Mouse (Mus musculus): ENCODE measurements around the gene Tmem206. TPM values are rescaled to one million over a fixed set of nuclear protein-coding genes. Genes with fewer than 3 reads are reported as not detected.
A peak's percentile ranks its signal among the peaks of the same experiment; 100 is the strongest.

Gene Tmem206
- total RNA-seq, 2 experiments from 2014 or later = 9.2 to 9.3 TPM

DNA sequence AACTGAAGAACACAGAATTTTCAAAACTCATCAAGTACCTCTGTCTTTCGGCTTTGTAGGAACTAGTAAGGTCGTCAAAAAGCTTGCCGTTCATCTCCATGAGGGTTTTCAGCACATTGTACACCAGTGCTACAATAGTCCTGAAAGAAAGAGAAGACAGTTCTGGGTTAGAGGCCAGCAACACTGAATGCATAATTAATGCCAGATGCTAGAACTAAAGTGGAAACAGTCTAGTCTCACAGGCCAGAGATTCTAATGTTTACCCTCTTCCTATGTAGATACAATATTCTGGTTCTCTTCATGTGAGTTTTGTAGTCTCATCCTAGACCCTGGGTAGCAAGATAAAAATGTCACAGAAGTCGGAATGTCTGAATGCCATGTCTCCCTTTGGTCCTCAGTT, 28.1 kb downstream of the Tmem206 start:
- DNase-seq = no peak

DNA sequence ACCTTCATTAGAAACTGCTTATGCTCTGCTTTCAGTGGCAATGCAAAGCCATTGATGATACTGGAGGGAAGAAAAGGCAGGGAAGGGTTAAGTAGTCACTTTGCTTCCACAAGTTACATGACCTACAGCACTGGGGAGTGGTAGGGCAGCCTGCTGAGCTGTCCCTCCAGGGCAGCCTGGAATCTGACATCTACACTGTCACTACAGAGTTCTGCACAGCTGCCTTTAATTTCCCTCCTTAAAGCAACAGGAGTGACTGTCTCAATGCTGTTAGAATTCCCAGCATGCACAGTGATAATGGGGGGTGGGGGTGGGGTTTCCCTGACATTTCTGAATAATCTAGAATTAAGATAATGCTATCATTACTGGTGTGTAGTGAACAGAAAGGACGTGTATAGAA, 31.2 kb downstream of the Tmem206 start:
- no peak for DNase-seq

DNA sequence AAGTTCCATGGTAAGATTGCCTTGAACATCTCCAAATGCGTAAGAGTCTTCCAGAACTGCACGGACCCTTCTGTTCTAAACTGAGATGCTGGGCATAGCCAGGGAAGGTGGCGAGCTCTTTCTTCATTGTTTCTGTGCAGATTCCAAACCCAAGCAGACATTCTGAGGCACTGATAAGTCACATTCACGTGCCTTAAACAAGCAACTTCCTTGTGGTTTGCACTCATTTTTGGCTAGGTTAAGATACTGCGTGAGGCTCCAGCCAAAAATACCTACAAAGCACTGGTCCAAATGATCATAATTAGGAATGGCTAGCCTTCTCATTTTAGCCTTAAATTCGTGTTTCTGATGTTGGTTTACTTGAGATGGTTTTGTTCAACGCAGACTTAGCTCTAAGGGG, 33.8 kb downstream of the Tmem206 start:
- no peak for DNase-seq

- DNase-seq = no peak
Measured at GRCm38 (mm10) chr1:191362412-191362811, 36.7 kb downstream of the Tmem206 start.

DNA sequence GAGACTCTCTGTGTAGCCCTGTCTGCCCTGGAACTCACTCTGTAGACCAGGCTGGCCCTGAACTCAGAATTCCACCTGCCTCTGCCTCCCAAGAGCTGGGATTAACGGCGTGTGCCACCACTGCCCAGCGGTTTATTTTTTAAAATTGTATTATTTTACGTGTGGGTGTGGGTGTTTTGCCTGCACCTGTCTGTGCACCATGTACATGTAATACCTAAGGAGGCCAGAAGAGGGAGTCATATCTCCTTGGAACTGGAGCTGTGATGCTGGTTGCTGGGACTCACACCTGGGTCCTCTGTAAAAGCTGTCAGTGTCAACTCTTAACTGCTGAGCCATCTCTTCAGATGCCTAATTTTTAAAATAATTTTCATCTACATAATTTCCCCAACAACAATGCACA, 38.8 kb downstream of the Tmem206 start:
- no peak for DNase-seq

- no peak for DNase-seq
Measured at GRCm38 (mm10) chr1:191368193-191368592, 42.5 kb downstream of the Tmem206 start.

- DNase-seq = no peak
Measured at GRCm38 (mm10) chr1:191369140-191369539, 43.4 kb downstream of the Tmem206 start.

DNA sequence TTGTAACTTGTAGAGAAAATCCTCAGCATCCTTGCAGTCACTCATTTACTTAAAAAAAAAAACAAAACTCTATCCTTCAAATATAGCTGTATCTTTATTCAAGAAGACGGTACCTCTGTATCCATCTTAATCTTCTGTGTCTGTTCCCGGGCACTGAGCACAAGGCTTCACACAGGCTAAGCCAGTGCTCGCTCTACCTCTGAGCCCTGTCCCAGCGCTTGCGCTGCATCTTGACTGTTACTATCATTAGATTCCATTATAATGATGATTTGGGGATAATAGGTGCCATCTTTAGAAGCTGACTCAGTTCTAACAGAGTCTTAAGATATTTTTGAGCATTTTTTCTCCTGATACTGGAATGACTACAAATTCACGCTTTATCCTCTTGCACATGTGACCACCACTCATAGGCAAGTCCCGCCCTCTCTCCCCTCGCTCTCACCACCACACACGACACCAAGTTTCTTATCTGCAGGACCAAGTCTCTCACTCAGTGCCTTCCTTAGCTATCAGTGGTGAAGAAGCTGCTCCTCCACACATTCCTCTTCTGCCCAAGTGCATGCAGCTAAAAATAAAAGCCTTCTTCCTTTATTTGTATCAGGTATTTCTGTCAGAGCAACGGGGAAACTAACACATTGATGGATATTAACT, 49.4 kb downstream of the Tmem206 start:
- no peak for DNase-seq

DNA sequence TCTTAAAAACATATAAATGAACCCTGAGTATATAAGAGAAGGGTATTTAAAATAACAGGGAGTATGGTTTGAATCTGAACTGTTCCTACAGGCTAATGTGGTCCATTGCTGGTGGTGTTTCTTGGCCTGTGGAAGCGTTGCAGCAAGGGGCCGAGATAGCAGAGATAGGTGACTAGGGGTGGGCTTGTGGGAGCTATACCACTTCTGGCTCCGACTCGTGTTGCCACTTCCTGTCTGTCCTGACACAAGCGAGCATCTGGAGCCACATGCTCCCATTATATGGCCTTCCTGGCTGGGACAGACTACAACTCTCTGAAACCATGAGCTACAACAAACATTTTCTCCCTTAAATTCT, 49.9 kb downstream of the Tmem206 start:
- DNase-seq = no peak

GRCm38 (mm10) chr1:191378080-191378479, 52.4 kb downstream of the Tmem206 start:
- DNase-seq = no peak

DNA sequence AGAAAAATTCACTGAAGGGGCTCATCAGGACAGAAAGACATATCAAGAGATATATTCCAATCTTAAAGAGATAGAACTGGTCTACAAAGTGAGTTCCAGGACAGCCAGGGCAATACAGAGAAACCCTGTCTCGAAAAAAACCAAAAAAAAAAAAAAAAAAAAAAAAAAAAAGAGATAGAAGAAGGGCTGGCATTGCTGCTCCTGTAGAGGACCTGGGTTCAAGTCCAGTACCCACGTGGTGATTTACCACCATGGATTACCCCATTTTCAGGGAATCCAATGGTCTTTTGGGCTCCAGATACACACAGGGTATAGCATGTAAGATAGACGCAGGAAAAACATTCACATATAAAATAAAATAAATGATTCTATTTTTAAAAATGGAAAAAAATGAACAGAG, 55.1 kb downstream of the Tmem206 start:
- no peak for DNase-seq

- peak in 1 of 2 experiments; percentile 17 for DNase-seq
Measured at GRCm38 (mm10) chr1:191381955-191382736, 56.4 kb downstream of the Tmem206 start.

- no peak for DNase-seq
Measured at GRCm38 (mm10) chr1:191384786-191385430, 59.2 kb downstream of the Tmem206 start.

GRCm38 (mm10) chr1:191391311-191391710, 65.6 kb downstream of the Tmem206 start:
- DNase-seq = peak; percentile 29 to 33

DNA sequence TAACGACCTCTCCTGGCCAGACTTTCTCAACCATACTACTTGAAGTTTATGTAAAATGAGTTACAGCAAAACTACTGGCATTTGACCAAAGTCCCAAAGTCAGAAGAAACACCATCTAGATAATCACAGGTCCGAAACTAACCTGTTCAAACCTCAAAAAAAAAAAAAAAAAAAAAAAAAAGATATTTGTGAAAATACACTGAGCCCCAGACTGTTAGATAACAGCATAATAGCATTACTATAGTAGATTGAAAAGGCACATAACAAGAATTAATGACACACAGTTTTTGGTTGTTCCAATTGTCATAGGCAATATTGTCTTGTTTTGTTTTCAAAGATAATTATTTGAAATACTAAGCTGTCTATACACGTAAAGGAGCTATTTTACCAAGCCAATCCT, 67.8 kb downstream of the Tmem206 start:
- DNase-seq = no peak

- no peak for DNase-seq
Measured at GRCm38 (mm10) chr1:191394126-191394525, 68.4 kb downstream of the Tmem206 start.

DNA sequence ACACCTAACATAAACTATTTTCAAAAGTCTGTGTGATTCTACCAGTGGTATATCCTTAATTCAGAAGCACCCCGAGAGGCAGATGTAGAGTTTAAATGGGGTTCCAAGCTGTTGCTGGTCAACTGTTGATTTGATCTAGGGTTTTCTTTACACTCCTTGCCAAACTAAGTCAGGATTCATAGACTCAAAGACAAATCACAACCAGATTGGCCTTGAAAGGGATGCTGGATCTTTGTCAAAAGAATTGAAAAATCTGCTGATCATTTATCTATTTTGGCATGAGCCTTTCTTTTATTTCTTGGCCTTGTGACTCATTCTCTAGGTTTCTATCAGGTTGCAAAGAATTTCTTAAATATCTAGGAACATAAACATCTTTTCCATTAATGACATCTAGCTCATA, 69.5 kb downstream of the Tmem206 start:
- DNase-seq = no peak

GRCm38 (mm10) chr1:191395871-191396433, 70.2 kb downstream of the Tmem206 start:
- peak; percentile 44 to 56 for DNase-seq

GRCm38 (mm10) chr1:191396446-191396845, 70.7 kb downstream of the Tmem206 start:
- DNase-seq = peak in 1 of 2 experiments; percentile 60

DNA sequence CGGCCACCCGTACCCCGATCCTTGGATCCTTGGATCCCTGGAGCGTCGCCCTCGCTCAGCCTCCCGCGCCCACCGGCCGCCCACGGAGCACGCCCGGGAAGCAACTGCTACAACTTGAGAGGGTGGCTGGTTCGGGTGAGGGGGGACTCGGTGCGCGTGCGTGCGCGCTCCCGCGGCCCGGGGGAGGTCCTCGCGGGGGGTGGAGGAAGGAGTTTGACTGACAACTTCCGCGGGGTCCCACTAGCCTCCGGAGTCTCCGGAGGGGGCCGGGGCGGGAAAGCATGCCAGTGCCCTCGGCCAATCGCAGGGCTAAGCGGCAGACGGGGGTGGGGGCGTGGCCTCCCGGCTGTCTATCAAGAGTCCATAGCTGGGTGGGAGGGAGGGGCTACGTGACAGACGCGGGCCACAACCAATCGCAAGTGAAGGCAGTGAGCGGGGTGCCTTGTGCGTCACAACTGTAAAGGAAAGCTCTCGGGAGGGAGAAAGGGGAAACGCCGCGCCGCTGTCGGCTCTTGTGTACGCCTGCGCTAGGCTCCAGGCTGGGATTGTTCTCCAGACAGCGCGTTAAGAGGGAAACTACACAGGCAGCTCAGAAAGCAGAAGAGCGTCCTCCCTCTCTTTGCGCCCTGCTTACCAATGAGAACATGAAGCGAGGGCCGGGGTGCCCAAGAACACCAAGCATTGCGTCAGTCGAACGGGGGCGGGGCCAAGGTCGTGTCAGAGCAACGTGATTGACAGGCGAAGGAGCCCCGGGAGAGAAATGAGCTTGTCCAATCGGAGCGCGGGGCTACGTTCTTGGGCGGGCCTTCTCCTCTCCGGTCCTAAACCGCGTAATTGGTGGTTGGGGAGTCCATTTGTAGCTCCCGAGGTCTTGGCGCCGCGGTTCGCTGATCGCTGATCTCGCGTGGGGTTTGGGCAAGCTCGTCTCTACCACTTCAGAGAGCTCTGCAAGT, 71.5 kb downstream of the Tmem206 start:
- peak; percentile 99 for DNase-seq
